Mouse (Mus musculus): ENCODE results near the gene Ruvbl2. TPM values are rescaled to one million over a fixed set of nuclear protein-coding genes. Genes with fewer than 3 reads are reported as not detected.
"Not testable (repeated sequence)": the region's sequence is repeated elsewhere in the genome, so short reads cannot be mapped to it uniquely, and the experiment has no call there.

Gene Ruvbl2
- polyA plus RNA-seq, 1 experiment from 2014 or later: 68.1 TPM

GRCm38 (mm10) chr7:45405091-45406075 lies 32.5 kb downstream of the Ruvbl2 start, which contains the start of gene Kcna7:
Gene Kcna7, plus strand, starts transcription at chr7:45405653.
- no peak for ATAC-seq (ENCODE audit: insufficient number of reproducible peaks, insufficient read depth, low FRiP score, low read depth)
- Histone ChIP-seq H3K9ac (ENCODE audit: low read length) (peak within 1 kb of the TSS; percentile 57), H3K27ac (replicated peaks in 1 of 2; ENCODE audit: control insufficient read depth in 1 of 2, insufficient read depth in 1 of 2, low read depth in 2 of 2, low read length in 2 of 2) (no peak within 1 kb of the TSS), H3K36me3 (ENCODE audit: control insufficient read depth, insufficient read depth, low read length) (no peaks in the 10 kb centered on the region), H3K27me3 (ENCODE audit: control insufficient read depth, insufficient read depth, low read length) (peaks cover 46% of the 10 kb centered on the region), H3K4me2 (ENCODE audit: low read length) (peak within 1 kb of the TSS; percentile 77), H3K4me3 (ENCODE audit: control insufficient read depth in 1 of 2, insufficient read depth in 1 of 2, low read depth in 1 of 2, low read length in 2 of 2) (peak within 1 kb of the TSS; percentile 45 to 55), H3K4me1 (ENCODE audit: control insufficient read depth in 2 of 2, insufficient read depth in 2 of 2, low read length in 2 of 2) (peaks cover 5 to 7% of the 10 kb centered on the region in 2 experiments; a peak in 2 of 4 replicates), H3K9me3 (ENCODE audit: control insufficient read depth, low read length) (no peaks in the 10 kb centered on the region)
- WGBS: 13% methylated on average over 28 of the region's 28 CpGs

GRCm38 (mm10) chr7:45403532-45404261 lies 34.2 kb downstream of the Ruvbl2 start:
- 43% methylated on average over 6 of the region's 6 CpGs for WGBS
- H3K27ac ChIP-seq (replicated peaks in 1 of 2; ENCODE audit: control insufficient read depth in 1 of 2, insufficient read depth in 1 of 2, low read depth in 2 of 2, low read length in 2 of 2): no peak overlapping the region
- H3K4me3 ChIP-seq (ENCODE audit: control insufficient read depth in 1 of 2, insufficient read depth in 1 of 2, low read depth in 1 of 2, low read length in 2 of 2): no peak overlapping the region
- ATAC-seq (ENCODE audit: insufficient number of reproducible peaks, insufficient read depth, low FRiP score, low read depth): no peak
- peaks cover 32% of the 10 kb centered on the region for H3K27me3 ChIP-seq (ENCODE audit: control insufficient read depth, insufficient read depth, low read length)
- no peak overlapping the region for H3K9ac ChIP-seq (ENCODE audit: low read length)
- peaks cover 5 to 7% of the 10 kb centered on the region in 2 experiments; a peak in 2 of 4 replicates for H3K4me1 ChIP-seq (ENCODE audit: control insufficient read depth in 2 of 2, insufficient read depth in 2 of 2, low read length in 2 of 2)
- no peaks in the 10 kb centered on the region for H3K9me3 ChIP-seq (ENCODE audit: control insufficient read depth, low read length)
- no peak overlapping the region for H3K4me2 ChIP-seq (ENCODE audit: low read length)
- H3K36me3 ChIP-seq (ENCODE audit: control insufficient read depth, insufficient read depth, low read length): no peaks in the 10 kb centered on the region

- Histone ChIP-seq H3K9ac (ENCODE audit: low read length) (no peak overlapping the region), H3K27ac (replicated peaks in 1 of 2; ENCODE audit: control insufficient read depth in 1 of 2, insufficient read depth in 1 of 2, low read depth in 2 of 2, low read length in 2 of 2) (no peak overlapping the region), H3K27me3 (ENCODE audit: control insufficient read depth, insufficient read depth, low read length) (peaks cover 13% of the 10 kb centered on the region), H3K4me3 (ENCODE audit: control insufficient read depth in 1 of 2, insufficient read depth in 1 of 2, low read depth in 1 of 2, low read length in 2 of 2) (no peak overlapping the region), H3K4me2 (ENCODE audit: low read length) (no peak overlapping the region), H3K4me1 (ENCODE audit: control insufficient read depth in 2 of 2, insufficient read depth in 2 of 2, low read length in 2 of 2) (peaks cover 4 to 7% of the 10 kb centered on the region in 2 experiments; a peak in 2 of 4 replicates), H3K36me3 (ENCODE audit: control insufficient read depth, insufficient read depth, low read length) (no peaks in the 10 kb centered on the region), H3K9me3 (ENCODE audit: control insufficient read depth, low read length) (no peaks in the 10 kb centered on the region)
- WGBS: 70% methylated on average over 10 of the region's 10 CpGs
- ATAC-seq (ENCODE audit: insufficient number of reproducible peaks, insufficient read depth, low FRiP score, low read depth): no peak
Observed at GRCm38 (mm10) chr7:45401521-45402085, 36.3 kb downstream of the Ruvbl2 start.

- Histone ChIP-seq H3K9ac (ENCODE audit: low read length) (no peak overlapping the region), H3K4me1 (ENCODE audit: control insufficient read depth in 2 of 2, insufficient read depth in 2 of 2, low read length in 2 of 2) (peaks cover 7 to 20% of the 10 kb centered on the region in 2 experiments), H3K27me3 (ENCODE audit: control insufficient read depth, insufficient read depth, low read length) (no peaks in the 10 kb centered on the region), H3K36me3 (ENCODE audit: control insufficient read depth, insufficient read depth, low read length) (peaks cover 18% of the 10 kb centered on the region), H3K4me3 (ENCODE audit: control insufficient read depth in 1 of 2, insufficient read depth in 1 of 2, low read depth in 1 of 2, low read length in 2 of 2) (no peak overlapping the region), H3K27ac (replicated peaks in 1 of 2; ENCODE audit: control insufficient read depth in 1 of 2, insufficient read depth in 1 of 2, low read depth in 2 of 2, low read length in 2 of 2) (no peak overlapping the region), H3K4me2 (ENCODE audit: low read length) (no peak overlapping the region), H3K9me3 (ENCODE audit: control insufficient read depth, low read length) (no peaks in the 10 kb centered on the region)
- no peak for ATAC-seq (ENCODE audit: insufficient number of reproducible peaks, insufficient read depth, low FRiP score, low read depth)
- WGBS: 85% methylated on average over 2 of the region's 2 CpGs
Observed at GRCm38 (mm10) chr7:45396787-45397186, 41.1 kb downstream of the Ruvbl2 start.

- Histone ChIP-seq H3K4me2 (ENCODE audit: low read length) (peak overlapping the region; percentile 70), H3K27ac (replicated peaks in 1 of 2; ENCODE audit: control insufficient read depth in 1 of 2, insufficient read depth in 1 of 2, low read depth in 2 of 2, low read length in 2 of 2) (peak overlapping the region; percentile 74 to 82; a peak in 3 of 4 replicates), H3K36me3 (ENCODE audit: control insufficient read depth, insufficient read depth, low read length) (peaks cover 23% of the 10 kb centered on the region), H3K4me3 (ENCODE audit: control insufficient read depth in 1 of 2, insufficient read depth in 1 of 2, low read depth in 1 of 2, low read length in 2 of 2) (peak overlapping the region; percentile 50 to 63), H3K4me1 (ENCODE audit: control insufficient read depth in 2 of 2, insufficient read depth in 2 of 2, low read length in 2 of 2) (peaks cover 7 to 20% of the 10 kb centered on the region in 2 experiments)
- not testable (repeated sequence) for ATAC-seq (ENCODE audit: insufficient number of reproducible peaks, insufficient read depth, low FRiP score, low read depth); H3K9me3 ChIP-seq (ENCODE audit: control insufficient read depth, low read length); H3K27me3 ChIP-seq (ENCODE audit: control insufficient read depth, insufficient read depth, low read length); H3K9ac ChIP-seq (ENCODE audit: low read length)
- WGBS: 4% methylated on average over 3 of the region's 3 CpGs
Observed at GRCm38 (mm10) chr7:45396337-45396775, 41.5 kb downstream of the Ruvbl2 start.

- Histone ChIP-seq H3K4me3 (ENCODE audit: control insufficient read depth in 1 of 2, insufficient read depth in 1 of 2, low read depth in 1 of 2, low read length in 2 of 2) (peak within 1 kb of the TSS; percentile 63 to 80), H3K4me2 (ENCODE audit: low read length) (peak within 1 kb of the TSS; percentile 88), H3K27ac (replicated peaks in 1 of 2; ENCODE audit: control insufficient read depth in 1 of 2, insufficient read depth in 1 of 2, low read depth in 2 of 2, low read length in 2 of 2) (peak within 1 kb of the TSS; percentile 95), H3K9ac (ENCODE audit: low read length) (peak within 1 kb of the TSS; percentile 90), H3K9me3 (ENCODE audit: control insufficient read depth, low read length) (no peaks in the 10 kb centered on the region), H3K4me1 (ENCODE audit: control insufficient read depth in 2 of 2, insufficient read depth in 2 of 2, low read length in 2 of 2) (peaks cover 7 to 20% of the 10 kb centered on the region in 2 experiments), H3K27me3 (ENCODE audit: control insufficient read depth, insufficient read depth, low read length) (no peaks in the 10 kb centered on the region), H3K36me3 (ENCODE audit: control insufficient read depth, insufficient read depth, low read length) (peaks cover 28% of the 10 kb centered on the region)
- ATAC-seq (ENCODE audit: insufficient number of reproducible peaks, insufficient read depth, low FRiP score, low read depth): peak; percentile 97
- under 1% methylated on average over 60 of the region's 60 CpGs for WGBS
Observed at GRCm38 (mm10) chr7:45395578-45396336, 42.1 kb downstream of the Ruvbl2 start, which contains the start of gene Snrnp70. Gene Snrnp70, minus strand, starts transcription at chr7:45395742.
